Mouse (Mus musculus): ENCODE measurements around the gene Mum1. TPM values are rescaled to one million over a fixed set of nuclear protein-coding genes. Genes with fewer than 3 reads are reported as not detected.

Gene Mum1
- total and polyA plus RNA-seq, 2 experiments = 7.1 to 10.1 TPM

- Histone ChIP-seq H3K4me3 (ENCODE audit: insufficient read depth, low read depth, low read length) (peak overlapping the region; percentile 4; the same call in 1 of the 2 replicates), H3K9ac (ENCODE audit: low read depth, low read length) (peak overlapping the region; percentile 64), H3K27me3 (ENCODE audit: control insufficient read depth, insufficient read depth, low read length) (no peaks in the 10 kb centered on the region), H3K79me2 (ENCODE audit: control insufficient read depth, insufficient read depth, low read length) (peaks cover 43% of the 10 kb centered on the region), H3K4me1 (ENCODE audit: control insufficient read depth, insufficient read depth, low read length) (peaks cover 60% of the 10 kb centered on the region), H3K36me3 (ENCODE audit: control insufficient read depth, insufficient read depth, low read length) (peaks cover 3% of the 10 kb centered on the region; the same call in 1 of the 2 replicates), H3K27ac (replicated peaks; ENCODE audit: insufficient read depth, low read depth, low read length) (peak overlapping the region; percentile 95)
- 35% methylated on average over 5 of the region's 5 CpGs for WGBS
- TF ChIP-seq CTCF (IDR thresholded peaks at IDR 0.05; ENCODE audit: low read depth, low read length) (no peak), POLR2A (IDR thresholded peaks at IDR 0.05; ENCODE audit: extremely low read depth, insufficient read depth, low read length) (no peak)
- DNase-seq (ENCODE audit: extremely low read depth, low read depth, low spot score) = no peak
Measured at GRCm38 (mm10) chr10:80271186-80271843, 45.1 kb downstream of the Mum1 start.

GRCm38 (mm10) chr10:80271870-80272585 lies 45.8 kb downstream of the Mum1 start:
- H3K27ac ChIP-seq (replicated peaks; ENCODE audit: insufficient read depth, low read depth, low read length) = peak overlapping the region; percentile 95
- no peaks in the 10 kb centered on the region for H3K27me3 ChIP-seq (ENCODE audit: control insufficient read depth, insufficient read depth, low read length)
- H3K4me3 ChIP-seq (ENCODE audit: insufficient read depth, low read depth, low read length) = no peak overlapping the region
- H3K4me1 ChIP-seq (ENCODE audit: control insufficient read depth, insufficient read depth, low read length) = peaks cover 58% of the 10 kb centered on the region
- H3K36me3 ChIP-seq (ENCODE audit: control insufficient read depth, insufficient read depth, low read length) = peaks cover 6% of the 10 kb centered on the region; the same call in 1 of the 2 replicates
- no peak for TF ChIP-seq CTCF (IDR thresholded peaks at IDR 0.05; ENCODE audit: low read depth, low read length)
- TF ChIP-seq POLR2A (IDR thresholded peaks at IDR 0.05; ENCODE audit: extremely low read depth, insufficient read depth, low read length) = no peak
- WGBS = 48% methylated on average over 8 of the region's 8 CpGs
- DNase-seq (ENCODE audit: extremely low read depth, low read depth, low spot score) = peak; percentile 85
- H3K79me2 ChIP-seq (ENCODE audit: control insufficient read depth, insufficient read depth, low read length) = peaks cover 38% of the 10 kb centered on the region
- peak overlapping the region; percentile 64 for H3K9ac ChIP-seq (ENCODE audit: low read depth, low read length)

GRCm38 (mm10) chr10:80273847-80274246 lies 47.6 kb downstream of the Mum1 start:
- H3K36me3 ChIP-seq (ENCODE audit: control insufficient read depth, insufficient read depth, low read length) = peaks cover 19% of the 10 kb centered on the region; the same call in 1 of the 2 replicates

GRCm38 (mm10) chr10:80276238-80276637 lies 50.0 kb downstream of the Mum1 start:
- peak overlapping the region; percentile 10 for H3K27ac ChIP-seq (replicated peaks; ENCODE audit: insufficient read depth, low read depth, low read length)
- TF ChIP-seq CTCF (IDR thresholded peaks at IDR 0.05; ENCODE audit: low read depth, low read length) (no peak), POLR2A (IDR thresholded peaks at IDR 0.05; ENCODE audit: extremely low read depth, insufficient read depth, low read length) (no peak)

More at GRCm38 (mm10) chr10:80273847-80274246, 47.6 kb downstream of the Mum1 start:
- TF ChIP-seq POLR2A (IDR thresholded peaks at IDR 0.05; ENCODE audit: extremely low read depth, insufficient read depth, low read length) (no peak), CTCF (IDR thresholded peaks at IDR 0.05; ENCODE audit: low read depth, low read length) (no peak)
- peaks cover 24% of the 10 kb centered on the region for H3K79me2 ChIP-seq (ENCODE audit: control insufficient read depth, insufficient read depth, low read length)
- no peak for DNase-seq (ENCODE audit: extremely low read depth, low read depth, low spot score)
- H3K4me1 ChIP-seq (ENCODE audit: control insufficient read depth, insufficient read depth, low read length) = peaks cover 52% of the 10 kb centered on the region
- H3K27ac ChIP-seq (replicated peaks; ENCODE audit: insufficient read depth, low read depth, low read length) = peak overlapping the region; percentile 3; the same call in 1 of the 2 replicates
- peak overlapping the region; percentile 3; the same call in 1 of the 2 replicates for H3K9ac ChIP-seq (ENCODE audit: low read depth, low read length)
- 81% methylated on average over 3 of the region's 3 CpGs for WGBS
- no peak overlapping the region for H3K4me3 ChIP-seq (ENCODE audit: insufficient read depth, low read depth, low read length)
- H3K27me3 ChIP-seq (ENCODE audit: control insufficient read depth, insufficient read depth, low read length) = no peaks in the 10 kb centered on the region

GRCm38 (mm10) chr10:80278390-80278789 lies 52.2 kb downstream of the Mum1 start:
- H3K4me3 ChIP-seq (ENCODE audit: insufficient read depth, low read depth, low read length) = no peak overlapping the region
- WGBS = 93% methylated on average over 9 of the region's 9 CpGs
- peaks cover 38% of the 10 kb centered on the region for H3K4me1 ChIP-seq (ENCODE audit: control insufficient read depth, insufficient read depth, low read length)
- TF ChIP-seq CTCF (IDR thresholded peaks at IDR 0.05; ENCODE audit: low read depth, low read length) (no peak), POLR2A (IDR thresholded peaks at IDR 0.05; ENCODE audit: extremely low read depth, insufficient read depth, low read length) (no peak)
- H3K27ac ChIP-seq (replicated peaks; ENCODE audit: insufficient read depth, low read depth, low read length) = no peak overlapping the region
- no peak for DNase-seq (ENCODE audit: extremely low read depth, low read depth, low spot score)
- no peaks in the 10 kb centered on the region for H3K27me3 ChIP-seq (ENCODE audit: control insufficient read depth, insufficient read depth, low read length)
- peaks cover 15% of the 10 kb centered on the region for H3K79me2 ChIP-seq (ENCODE audit: control insufficient read depth, insufficient read depth, low read length)
- H3K9ac ChIP-seq (ENCODE audit: low read depth, low read length) = no peak overlapping the region; the same call in 1 of the 2 replicates
- H3K36me3 ChIP-seq (ENCODE audit: control insufficient read depth, insufficient read depth, low read length) = peaks cover 24% of the 10 kb centered on the region; the same call in 1 of the 2 replicates

More at GRCm38 (mm10) chr10:80276238-80276637, 50.0 kb downstream of the Mum1 start:
- Histone ChIP-seq H3K27me3 (ENCODE audit: control insufficient read depth, insufficient read depth, low read length) (no peaks in the 10 kb centered on the region), H3K4me3 (ENCODE audit: insufficient read depth, low read depth, low read length) (no peak overlapping the region), H3K4me1 (ENCODE audit: control insufficient read depth, insufficient read depth, low read length) (peaks cover 41% of the 10 kb centered on the region), H3K36me3 (ENCODE audit: control insufficient read depth, insufficient read depth, low read length) (peaks cover 19% of the 10 kb centered on the region; the same call in 1 of the 2 replicates), H3K79me2 (ENCODE audit: control insufficient read depth, insufficient read depth, low read length) (peaks cover 21% of the 10 kb centered on the region), H3K9ac (ENCODE audit: low read depth, low read length) (peak overlapping the region; percentile 0; the same call in 1 of the 2 replicates)
- WGBS = 32% methylated on average over 5 of the region's 5 CpGs
- peak; percentile 90 for DNase-seq (ENCODE audit: extremely low read depth, low read depth, low spot score)
